Mouse (Mus musculus) G1E (cell line): ENCODE results near the gene Qprt.

Experiments used
- CTCF ChIP-seq: IDR thresholded peaks from 2 replicates; pipeline ENCODE4 v1.5.1; 2012; ENCODE audit warnings: low read depth, low read length, inconsistent platforms, mixed read lengths
- GATA1 ChIP-seq: IDR thresholded peaks from 2 replicates; pipeline ENCODE4 v1.6.1; 2012; ENCODE audit warnings: borderline replicate concordance, low read length, inconsistent platforms, mixed read lengths
- GATA2 ChIP-seq: IDR thresholded peaks from 2 replicates; pipeline ENCODE4 v1.6.1; 2012; ENCODE audit warnings: low read depth, low read length, inconsistent platforms, borderline replicate concordance
- POLR2AphosphoS5 ChIP-seq: IDR thresholded peaks from 2 replicates; pipeline ENCODE4 v1.6.1; 2012; ENCODE audit warnings: low read depth, low read length, inconsistent platforms; ENCODE audit not compliant: insufficient replicate concordance
- TAL1 ChIP-seq: conservative IDR thresholded peaks from 2 replicates; pipeline ENCODE4 v1.6.1; 2012; ENCODE audit warnings: low read depth, low read length, inconsistent platforms, mixed read lengths

DNA sequence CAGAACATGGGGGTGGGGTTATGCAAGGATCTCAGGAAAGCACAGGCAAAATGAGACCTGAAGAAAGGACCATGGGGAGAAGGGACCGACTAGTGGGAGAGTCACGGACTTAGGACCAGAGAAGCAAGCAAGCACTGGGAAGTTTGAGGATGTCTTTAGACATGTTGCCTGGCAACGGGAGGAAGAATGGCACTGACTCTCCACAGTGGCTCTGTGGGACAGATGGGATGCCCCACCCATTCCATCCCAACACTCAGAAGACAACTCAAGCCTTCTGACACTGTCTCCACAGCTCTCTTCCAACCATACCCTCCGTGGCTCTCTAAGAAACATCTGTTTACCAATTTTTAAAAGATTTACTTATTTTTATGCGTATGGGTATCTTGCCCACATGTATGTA, 11.1 kb upstream of the Qprt start:
- TF ChIP-seq CTCF (no peak), TAL1 (no peak), GATA1 (no peak), POLR2AphosphoS5 (no peak), GATA2 (no peak)
